Mouse (Mus musculus): ENCODE measurements around the gene Mid1ip1. TPM values are rescaled to one million over a fixed set of nuclear protein-coding genes. Genes with fewer than 3 reads are reported as not detected.

Gene Mid1ip1
- 21.8 and 22.2 TPM in 2 replicates for polyA plus RNA-seq (2012; rRNA removed)

DNA sequence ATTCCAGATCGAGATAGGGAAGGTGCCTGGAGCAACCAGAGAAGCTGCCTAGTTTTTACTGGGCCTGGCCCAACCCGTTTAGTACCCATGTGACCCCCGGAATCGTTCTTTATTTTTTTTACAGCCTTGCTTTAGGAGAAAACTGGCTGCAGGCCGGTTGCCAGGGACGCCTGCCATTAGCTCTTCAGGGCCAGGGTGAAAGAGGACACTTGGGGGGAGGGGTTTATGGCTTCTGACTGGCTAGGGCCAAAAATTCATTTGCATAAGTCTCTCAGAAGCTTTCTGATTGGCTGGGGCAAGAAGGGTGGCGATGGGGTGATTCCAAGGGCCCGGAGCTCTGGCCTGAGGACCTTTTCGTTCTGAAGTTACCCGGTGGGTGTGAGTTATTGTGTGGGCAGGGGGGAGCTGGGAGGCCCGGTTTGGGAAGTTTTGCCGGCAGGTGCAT is at the start of gene Mid1ip1:
TSS of gene Mid1ip1 (plus strand) at position 318 of the 445 bp plus-strand sequence.

Other genes starting within 250 kb of the Mid1ip1 start
- 35.3 and 54.3 TPM in 2 replicates for gene Tspan7, start 229.9 kb upstream of the Mid1ip1 start, polyA plus RNA-seq (2012; rRNA removed)

Data from central nervous system, embryonic 11.5 days (tissue).